Mouse (Mus musculus) olfactory bulb, adult 2 months (tissue): ENCODE results near the gene Izumo1r. TPM values are rescaled to one million over a fixed set of nuclear protein-coding genes. Genes with fewer than 3 reads are reported as not detected.

Experiments
- H3K27ac ChIP-seq: fragments of 200-500 bp; 2 replicates; pipeline ENCODE4 v1.5.1; 2012; ENCODE audit warnings: low read depth, low read length; ENCODE audit not compliant: insufficient read depth
- H3K4me1 ChIP-seq: fragments of 200-500 bp; 2 replicates; pipeline ENCODE4 v1.6.1; 2012; ENCODE audit warnings: low read length; ENCODE audit not compliant: control insufficient read depth, insufficient read depth
- H3K4me3 ChIP-seq: fragments of 200-500 bp; 2 replicates; pipeline ENCODE4 v1.5.1; 2012; ENCODE audit warnings: mild to moderate bottlenecking, low read depth, low read length, moderate library complexity; ENCODE audit not compliant: insufficient read depth
- CTCF ChIP-seq: fragments of 200-500 bp; IDR thresholded peaks from 2 replicates; pipeline ENCODE4 v1.5.1; 2012; ENCODE audit warnings: low read depth, mild to moderate bottlenecking, low read length, moderate library complexity; ENCODE audit not compliant: insufficient read depth
- POLR2A ChIP-seq: fragments of 200-500 bp; IDR thresholded peaks from 2 replicates; pipeline ENCODE4 v1.6.1; 2012; ENCODE audit warnings: mild to moderate bottlenecking, low read depth, low read length, moderate library complexity; ENCODE audit not compliant: insufficient read depth
- WGBS: fragments of 180-500 bp; shearing (Covaris S2); methylation state at CpG from one replicate; pipeline ENCODE4 v1.1.7; 2018; 5-methylcytosine and 5-hydroxymethylcytosine counted together
- polyA plus RNA-seq: library from polyadenylated mRNA; stranded (reverse); fragments of >200 nt; gene quantifications from 2 replicates; pipeline ENCODE4 v1.2.4, GENCODE M21; 2012; ENCODE audit warnings: low replicate concordance; ENCODE audit not compliant: missing spikeins, insufficient read depth, insufficient read length

Izumo1r gene
- polyA plus RNA-seq, 1 experiment = not detected

DNA sequence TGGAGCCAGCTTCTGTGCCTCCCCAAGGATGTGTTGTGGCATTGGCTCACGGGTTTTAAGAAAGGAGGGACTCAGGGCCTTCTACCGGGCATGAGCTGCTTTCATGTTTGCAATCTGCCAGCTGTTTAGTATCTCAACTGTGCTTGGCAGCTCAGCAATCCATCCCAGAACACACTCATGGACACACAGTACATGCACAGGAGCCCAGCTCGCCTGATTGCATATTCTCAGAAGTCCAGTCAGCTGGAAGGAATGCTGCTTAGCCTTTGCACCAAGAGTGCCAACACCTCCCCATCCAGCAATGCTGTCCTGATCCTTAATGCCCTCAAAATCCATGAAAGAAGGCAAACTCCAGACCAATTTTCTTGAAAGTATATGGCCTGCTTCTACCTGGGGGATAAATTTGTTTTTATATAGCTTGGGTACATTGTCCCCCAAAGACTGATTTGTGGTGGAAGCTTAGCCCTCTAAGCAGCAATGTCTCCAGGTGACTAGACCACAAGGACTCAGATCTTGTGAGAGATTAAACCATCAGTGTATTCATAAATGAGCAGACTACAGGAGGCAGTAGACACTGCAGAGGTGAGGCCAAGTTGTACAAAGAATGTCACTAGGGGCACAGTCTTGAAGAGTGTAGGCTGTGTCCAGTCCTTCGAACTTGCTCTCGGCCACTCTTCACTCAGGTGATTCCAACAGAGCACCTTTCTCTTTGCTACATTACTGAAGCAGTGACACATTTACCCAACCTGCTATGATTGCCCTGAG is 27.8 kb downstream of the Izumo1r start:
- Histone ChIP-seq H3K4me1 (peaks cover 8% of the 10 kb centered on the region; the same call in 1 of the 2 replicates), H3K27ac (no peak overlapping the region), H3K4me3 (no peak overlapping the region)
- TF ChIP-seq POLR2A (no peak), CTCF (no peak)
- WGBS = 74% methylated on average over 5 of the region's 5 CpGs

DNA sequence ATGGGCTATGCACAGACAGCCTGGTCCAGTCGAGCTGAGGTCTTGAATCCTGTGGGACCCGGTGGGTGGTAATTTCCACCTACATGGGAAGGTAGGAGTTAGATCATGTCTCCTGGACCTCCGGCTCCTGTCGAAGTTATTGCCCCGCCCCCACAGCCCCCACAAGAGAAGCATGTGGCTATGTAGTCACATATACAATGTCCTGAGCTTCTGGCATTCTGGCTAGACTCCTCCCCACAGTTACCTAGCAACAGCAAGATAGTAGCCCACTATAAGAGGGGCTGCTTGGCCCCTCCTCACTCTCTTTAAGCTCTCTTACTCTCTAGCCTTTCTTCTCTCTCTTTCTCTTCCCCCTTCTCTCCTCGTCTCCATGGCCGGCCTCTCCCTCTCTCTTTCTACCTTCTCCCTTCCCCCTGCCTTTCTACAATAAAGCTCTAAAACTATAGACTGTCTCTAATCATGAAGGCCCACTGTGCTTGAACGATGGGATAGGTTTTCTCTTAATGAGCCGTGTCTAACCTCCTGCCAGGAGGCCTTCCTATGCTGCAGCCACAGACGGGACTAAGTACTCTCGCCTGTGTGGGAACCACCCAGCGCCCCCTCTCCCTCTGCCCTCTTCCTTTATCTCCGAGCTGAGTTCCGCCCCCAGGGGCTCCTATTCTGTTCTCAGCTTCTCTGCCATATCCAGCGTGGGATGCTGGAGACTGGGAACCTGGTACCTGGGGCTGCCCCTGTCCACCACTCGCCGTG is 31.4 kb downstream of the Izumo1r start:
- Histone ChIP-seq H3K27ac (no peak overlapping the region), H3K4me3 (no peak overlapping the region), H3K4me1 (peaks cover 8% of the 10 kb centered on the region; the same call in 1 of the 2 replicates)
- 46% methylated on average over 17 of the region's 17 CpGs for WGBS
- TF ChIP-seq POLR2A (no peak), CTCF (no peak)

DNA sequence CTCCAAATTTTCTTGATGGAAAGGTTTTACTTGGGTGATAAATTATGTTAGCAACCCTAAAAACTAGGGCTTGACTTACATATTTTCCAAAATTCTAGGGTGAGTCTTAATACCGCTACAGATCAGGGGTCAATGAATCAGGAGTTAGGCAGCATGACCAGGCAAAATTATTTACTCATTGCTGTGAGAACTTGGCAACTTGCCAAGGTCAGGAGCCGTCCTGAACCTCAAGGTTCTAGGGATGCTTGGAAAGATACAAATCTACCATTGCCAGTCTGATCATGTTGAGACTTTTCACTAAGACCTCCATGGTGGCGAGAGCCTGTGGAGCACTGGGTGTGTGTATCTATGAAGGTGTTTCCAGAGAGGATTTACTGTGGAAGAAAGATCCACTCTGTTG is 32.2 kb downstream of the Izumo1r start:
- no peak overlapping the region for H3K4me3 ChIP-seq
- no peak for TF ChIP-seq POLR2A
- no peak for TF ChIP-seq CTCF
- 74% methylated on average over 3 of the region's 3 CpGs for WGBS
- no peak overlapping the region for H3K27ac ChIP-seq
- peaks cover 10% of the 10 kb centered on the region; the same call in 1 of the 2 replicates for H3K4me1 ChIP-seq

DNA sequence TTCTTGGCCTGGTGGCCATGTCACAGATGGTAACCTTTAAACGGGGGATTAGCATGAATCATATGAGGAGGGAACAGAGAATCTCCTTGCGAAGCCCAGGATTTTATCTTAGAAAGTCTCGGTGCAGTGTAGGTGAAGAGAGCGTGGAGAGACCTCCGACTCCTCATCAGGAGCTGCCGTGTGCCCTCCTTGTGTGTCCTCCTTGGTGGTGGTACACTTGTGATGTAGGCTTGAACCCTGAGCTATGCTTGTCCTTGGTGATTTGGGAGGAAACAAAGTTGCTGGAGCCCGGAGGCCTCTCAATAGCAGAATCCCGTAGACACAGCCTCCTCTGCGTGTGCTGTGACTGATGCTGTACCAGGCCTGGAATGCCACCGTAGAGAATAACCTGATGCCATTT is 32.9 kb downstream of the Izumo1r start:
- H3K4me1 ChIP-seq = peaks cover 10% of the 10 kb centered on the region; the same call in 1 of the 2 replicates
- H3K27ac ChIP-seq = no peak overlapping the region
- H3K4me3 ChIP-seq = no peak overlapping the region
- TF ChIP-seq POLR2A = no peak
- no peak for TF ChIP-seq CTCF
- WGBS = 87% methylated on average over 10 of the region's 10 CpGs

DNA sequence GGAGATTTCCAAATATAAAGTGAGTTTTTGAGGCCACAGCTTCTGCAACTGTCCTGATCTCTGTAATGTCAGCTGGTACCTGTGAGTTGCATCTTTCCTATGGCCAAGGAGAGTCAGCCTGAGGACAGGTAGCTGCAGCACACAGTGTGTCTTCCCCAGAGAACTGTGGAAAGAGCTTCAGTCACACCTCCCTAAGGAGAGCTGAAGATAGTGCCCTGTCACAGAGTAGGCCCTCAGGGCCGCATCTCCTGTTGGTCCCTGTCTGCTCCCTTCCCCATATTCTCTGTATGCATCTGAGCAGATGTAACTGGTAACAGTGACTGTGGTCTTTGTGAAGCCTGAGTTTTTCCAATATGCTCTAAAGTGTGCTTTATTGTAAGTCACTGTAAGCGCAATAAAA is 33.4 kb downstream of the Izumo1r start:
- Histone ChIP-seq H3K4me3 (no peak overlapping the region), H3K27ac (no peak overlapping the region), H3K4me1 (peaks cover 10% of the 10 kb centered on the region; the same call in 1 of the 2 replicates)
- TF ChIP-seq POLR2A (no peak), CTCF (no peak)
- WGBS = 98% methylated on average over 2 of the region's 2 CpGs

DNA sequence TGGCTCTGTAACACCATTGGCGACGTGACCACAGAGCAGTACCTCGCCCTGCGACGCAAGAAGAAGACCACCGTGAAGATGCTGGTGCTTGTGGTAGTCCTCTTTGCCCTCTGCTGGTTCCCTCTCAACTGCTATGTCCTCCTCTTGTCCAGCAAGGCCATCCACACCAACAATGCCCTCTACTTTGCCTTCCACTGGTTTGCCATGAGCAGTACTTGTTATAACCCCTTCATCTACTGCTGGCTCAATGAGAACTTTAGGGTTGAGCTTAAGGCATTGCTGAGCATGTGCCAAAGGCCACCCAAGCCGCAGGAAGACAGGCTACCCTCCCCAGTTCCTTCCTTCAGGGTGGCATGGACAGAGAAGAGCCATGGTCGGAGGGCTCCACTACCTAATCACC is 35.4 kb downstream of the Izumo1r start:
- Histone ChIP-seq H3K4me3 (no peak overlapping the region), H3K4me1 (peaks cover 10% of the 10 kb centered on the region; the same call in 1 of the 2 replicates), H3K27ac (no peak overlapping the region)
- TF ChIP-seq CTCF (no peak), POLR2A (no peak)
- WGBS = 97% methylated on average over 8 of the region's 8 CpGs

DNA sequence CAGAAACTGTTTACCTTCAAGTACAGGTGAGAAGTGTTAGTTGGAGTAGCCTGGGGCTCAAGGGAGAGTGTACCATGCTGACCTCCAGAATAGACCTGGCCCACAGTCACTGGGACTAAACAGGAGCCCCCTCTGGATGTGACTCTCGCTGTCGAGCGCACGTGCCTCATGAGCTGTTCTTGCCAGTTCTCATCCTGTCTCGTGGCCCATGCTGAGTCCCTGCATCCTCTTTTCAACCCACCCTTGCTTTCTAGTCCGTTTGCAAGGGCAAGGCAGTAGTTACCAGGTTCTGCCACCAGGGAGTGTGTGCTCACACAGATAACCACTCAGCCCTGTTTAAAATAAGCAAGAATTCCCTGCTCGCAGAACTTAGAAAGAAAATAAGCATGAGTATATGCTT is 36.8 kb downstream of the Izumo1r start:
- 35% methylated on average over 7 of the region's 7 CpGs for WGBS
- no peak overlapping the region for H3K27ac ChIP-seq
- TF ChIP-seq POLR2A = no peak
- TF ChIP-seq CTCF = no peak
- H3K4me3 ChIP-seq = no peak overlapping the region
- peaks cover 9% of the 10 kb centered on the region for H3K4me1 ChIP-seq

DNA sequence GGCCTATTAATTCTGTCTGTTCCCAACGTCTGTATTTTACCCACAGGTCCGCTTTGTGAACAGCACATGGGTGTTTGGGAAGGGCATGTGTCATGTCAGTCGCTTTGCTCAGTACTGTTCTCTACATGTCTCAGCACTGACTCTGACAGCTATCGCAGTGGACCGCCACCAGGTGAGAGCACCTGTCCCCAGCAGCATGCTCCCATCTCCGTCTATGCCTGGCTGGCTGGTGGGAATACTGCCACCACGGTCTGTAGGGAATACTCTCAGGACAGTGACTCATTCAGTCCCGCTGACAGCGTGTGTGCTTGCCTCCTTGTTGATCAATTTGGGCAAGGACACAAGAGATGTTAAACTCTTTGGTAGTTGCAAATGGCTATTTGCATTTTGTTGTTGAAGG is 39.0 kb downstream of the Izumo1r start:
- TF ChIP-seq CTCF (no peak), POLR2A (no peak)
- no peak overlapping the region for H3K27ac ChIP-seq
- H3K4me3 ChIP-seq = no peak overlapping the region
- 88% methylated on average over 9 of the region's 9 CpGs for WGBS
- H3K4me1 ChIP-seq = peaks cover 17% of the 10 kb centered on the region

DNA sequence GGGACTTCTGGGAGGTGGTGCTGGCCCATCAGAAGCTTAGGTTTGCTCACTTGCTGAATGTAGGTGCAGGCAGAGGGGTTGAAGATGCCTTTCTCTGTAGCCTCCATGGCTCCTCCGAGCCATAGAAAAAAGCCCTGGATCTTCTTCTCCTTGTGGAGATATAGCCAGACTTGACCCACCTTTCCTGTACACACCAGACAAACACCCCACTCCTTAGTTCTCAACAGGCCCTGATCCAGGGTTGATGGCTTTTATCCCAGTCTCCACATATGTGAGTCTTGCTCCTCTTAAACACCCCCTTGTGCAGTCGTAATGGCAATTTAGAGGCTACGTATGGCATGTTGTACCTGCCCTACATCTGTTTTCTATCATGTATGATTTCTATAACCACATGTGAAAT is 40.6 kb downstream of the Izumo1r start:
- Histone ChIP-seq H3K27ac (no peak overlapping the region), H3K4me1 (peaks cover 17% of the 10 kb centered on the region), H3K4me3 (no peak overlapping the region)
- TF ChIP-seq POLR2A = no peak
- TF ChIP-seq CTCF = no peak
- 89% methylated on average over 3 of the region's 3 CpGs for WGBS
